Mouse (Mus musculus) heart, embryonic 10.5 days (tissue): ENCODE data around the gene Pth2r. TPM values are rescaled to one million over a fixed set of nuclear protein-coding genes. Genes with fewer than 3 reads are reported as not detected.
A peak's percentile ranks its signal among the peaks of the same experiment; 100 is the strongest.

ENCODE experiments used
- DNase-seq: peaks from one replicate; pipeline ENCODE4 v3.0.0-alpha.2; 2017; ENCODE audit warnings: low spot score
- H3K27ac ChIP-seq: fragments of 300-500 bp; sonication (generic); 2 replicates; pipeline ENCODE4 v1.5.1; 2016; ENCODE audit warnings: mild to moderate bottlenecking
- H3K27me3 ChIP-seq: fragments of 300-500 bp; sonication (generic); 2 replicates; pipeline ENCODE4 v1.6.1; 2016; ENCODE audit warnings: mild to moderate bottlenecking; ENCODE audit not compliant: poor library complexity, insufficient read depth, severe bottlenecking
- H3K36me3 ChIP-seq: fragments of 300-500 bp; sonication (generic); 2 replicates; pipeline ENCODE4 v1.6.1; 2016; ENCODE audit warnings: mild to moderate bottlenecking, moderate library complexity
- H3K4me1 ChIP-seq: fragments of 300-500 bp; sonication (generic); 2 replicates; pipeline ENCODE4 v1.6.1; 2016; ENCODE audit warnings: mild to moderate bottlenecking
- H3K4me3 ChIP-seq: fragments of 300-500 bp; sonication (generic); 2 replicates; pipeline ENCODE4 v1.5.1; 2016; ENCODE audit warnings: mild to moderate bottlenecking, moderate library complexity
- H3K9me3 ChIP-seq: fragments of 300-500 bp; sonication (generic); 2 replicates; pipeline ENCODE4 v1.6.1; 2016; ENCODE audit warnings: mild to moderate bottlenecking, moderate library complexity
- WGBS: fragments of 180-500 bp; shearing (Covaris S2); methylation state at CpG from one replicate; pipeline ENCODE4 v1.1.7; 2016; 5-methylcytosine and 5-hydroxymethylcytosine counted together
- polyA plus RNA-seq: library from polyadenylated mRNA; unstranded; fragments of >200 nt; fragmentation: Nextera tagmentation; extraction: Ambion mirVana; gene quantifications from 2 replicates; pipeline ENCODE4 v1.2.1, GENCODE M21; 2016

Gene Pth2r
- 0.10 TPM in 1 of 2 replicates, not detected in the other for polyA plus RNA-seq

DNA sequence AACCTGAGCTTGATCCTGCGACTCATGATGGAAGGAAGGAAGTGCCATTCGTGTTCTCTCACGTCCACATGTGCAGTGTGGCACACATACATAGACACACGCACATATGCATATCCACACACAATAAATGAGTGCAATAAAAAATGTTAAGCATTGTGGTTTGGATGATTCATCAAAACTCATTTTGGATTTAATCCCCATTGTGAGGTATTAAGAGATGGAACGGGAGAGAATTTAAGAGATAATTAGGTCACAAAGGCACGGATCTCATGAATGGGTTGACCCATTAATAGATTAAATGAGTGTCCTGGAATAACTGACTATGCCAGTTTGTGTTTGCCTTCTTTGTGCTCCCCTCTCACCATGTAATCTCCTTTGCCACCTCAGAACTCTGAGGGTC lies at the start of gene Pth2r:
Gene Pth2r, plus strand, starts transcription at position 301 of the 400 bp plus-strand sequence.
- no peak for DNase-seq
- 82% methylated on average over 6 of the region's 6 CpGs for WGBS

DNA sequence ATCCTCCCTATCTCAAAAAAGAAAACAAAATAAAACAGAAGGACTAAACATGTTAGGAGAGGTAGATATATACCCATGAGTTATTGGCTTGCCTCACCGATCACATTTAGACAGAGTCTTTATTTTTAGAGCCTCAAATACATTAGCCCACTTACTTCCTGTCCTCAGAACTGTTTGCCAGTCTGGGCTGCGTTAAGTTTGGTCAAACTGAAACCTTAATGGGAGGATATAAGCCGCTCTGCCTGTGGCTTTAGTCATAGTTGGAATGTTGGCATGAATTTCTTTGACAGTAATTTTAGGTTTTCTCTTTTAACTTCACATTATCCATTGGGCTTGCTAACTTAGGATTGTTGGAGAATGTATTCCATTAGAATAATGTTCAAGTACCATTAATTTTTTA lies 44.1 kb upstream of the Pth2r start:
- Histone ChIP-seq H3K4me1 (no peaks in the 10 kb centered on the region), H3K27ac (no peak overlapping the region), H3K4me3 (no peak overlapping the region), H3K27me3 (no peaks in the 10 kb centered on the region), H3K36me3 (peaks cover 24% of the 10 kb centered on the region), H3K9me3 (no peaks in the 10 kb centered on the region)
- no peak for DNase-seq
- WGBS = 84% methylated on average over 3 of the region's 3 CpGs

More for the DNA sequence above, at the start of gene Pth2r:
- Histone ChIP-seq H3K27ac (no peak within 1 kb of the TSS), H3K9me3 (no peaks in the 10 kb centered on the region), H3K4me1 (no peaks in the 10 kb centered on the region), H3K27me3 (no peaks in the 10 kb centered on the region), H3K4me3 (no peak within 1 kb of the TSS), H3K36me3 (peaks cover 11% of the 10 kb centered on the region; the same call in 1 of the 2 replicates)

DNA sequence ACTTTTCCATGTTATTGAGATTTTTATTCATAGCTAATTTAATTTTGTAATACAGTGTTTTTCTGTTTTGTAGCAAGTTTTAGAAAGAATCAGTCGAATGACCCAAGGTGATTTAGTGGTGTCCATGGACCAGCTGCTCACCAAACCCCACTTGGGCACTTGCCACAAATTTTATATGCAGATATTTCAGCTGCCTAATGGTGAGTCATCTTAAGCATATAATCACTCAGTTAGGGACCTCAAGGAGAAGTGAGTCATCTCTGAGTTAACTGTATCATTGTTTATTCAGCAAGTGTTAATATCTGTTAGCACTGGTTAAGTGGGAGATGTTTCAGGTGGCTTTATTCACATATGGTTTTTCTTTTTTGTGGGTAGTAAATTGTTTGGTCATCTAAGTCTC lies 36.2 kb upstream of the Pth2r start:
- Histone ChIP-seq H3K4me1 (no peaks in the 10 kb centered on the region), H3K27me3 (no peaks in the 10 kb centered on the region), H3K9me3 (no peaks in the 10 kb centered on the region), H3K27ac (no peak overlapping the region), H3K36me3 (peaks cover 34% of the 10 kb centered on the region), H3K4me3 (no peak overlapping the region)
- WGBS = 86% methylated on average over 1 of the region's 1 CpGs
- DNase-seq = no peak

DNA sequence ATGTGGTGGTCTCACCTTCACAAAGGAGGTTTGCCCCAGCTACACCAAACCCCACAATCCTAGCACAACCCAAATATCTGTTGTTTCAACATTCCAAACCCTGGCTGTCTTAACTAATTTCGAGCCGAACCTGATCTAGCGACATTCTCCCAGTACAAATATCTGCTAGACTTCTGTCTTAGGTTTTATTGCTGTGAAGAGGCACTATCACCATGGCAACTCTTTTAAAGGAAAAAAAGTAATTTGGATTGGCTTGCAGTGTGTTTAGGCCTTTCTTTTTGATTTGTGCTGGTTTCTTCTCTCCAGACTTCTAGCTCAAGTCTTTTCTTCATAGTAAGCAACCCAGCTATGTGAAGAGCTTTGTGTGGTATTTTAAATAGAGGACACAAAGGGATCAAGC lies 1.4 kb upstream of the Pth2r start:
- H3K4me3 ChIP-seq = no peak overlapping the region
- H3K4me1 ChIP-seq = no peaks in the 10 kb centered on the region
- no peaks in the 10 kb centered on the region for H3K9me3 ChIP-seq
- no peaks in the 10 kb centered on the region for H3K27me3 ChIP-seq
- 81% methylated on average over 3 of the region's 3 CpGs for WGBS
- H3K27ac ChIP-seq = no peak overlapping the region
- peaks cover 11% of the 10 kb centered on the region; the same call in 1 of the 2 replicates for H3K36me3 ChIP-seq
- DNase-seq = no peak

DNA sequence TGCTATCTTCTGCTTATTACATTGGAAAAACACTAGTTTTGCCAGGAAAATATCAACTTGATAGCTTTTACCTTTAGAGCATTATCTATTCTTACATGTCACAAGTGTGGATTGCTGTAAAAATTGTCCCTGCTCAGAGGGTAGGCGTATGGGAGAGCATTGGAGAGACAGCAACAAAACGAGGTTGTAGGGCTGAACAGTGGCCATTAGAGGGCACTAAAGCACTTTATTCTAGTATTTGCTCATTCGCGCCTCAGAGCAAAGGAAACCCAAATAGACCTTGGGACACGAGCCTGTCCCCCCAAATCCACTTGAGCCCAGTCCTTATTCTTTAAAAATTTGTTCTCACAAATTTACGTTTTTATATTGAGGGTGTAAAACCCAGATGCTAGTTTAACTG lies 910 bp downstream of the Pth2r start:
- no peaks in the 10 kb centered on the region for H3K27me3 ChIP-seq
- H3K4me3 ChIP-seq = no peak overlapping the region
- no peaks in the 10 kb centered on the region for H3K4me1 ChIP-seq
- H3K36me3 ChIP-seq = peaks cover 4% of the 10 kb centered on the region; the same call in 1 of the 2 replicates
- no peak for DNase-seq
- no peak overlapping the region for H3K27ac ChIP-seq
- WGBS = 8% methylated on average over 6 of the region's 6 CpGs
- no peaks in the 10 kb centered on the region for H3K9me3 ChIP-seq

DNA sequence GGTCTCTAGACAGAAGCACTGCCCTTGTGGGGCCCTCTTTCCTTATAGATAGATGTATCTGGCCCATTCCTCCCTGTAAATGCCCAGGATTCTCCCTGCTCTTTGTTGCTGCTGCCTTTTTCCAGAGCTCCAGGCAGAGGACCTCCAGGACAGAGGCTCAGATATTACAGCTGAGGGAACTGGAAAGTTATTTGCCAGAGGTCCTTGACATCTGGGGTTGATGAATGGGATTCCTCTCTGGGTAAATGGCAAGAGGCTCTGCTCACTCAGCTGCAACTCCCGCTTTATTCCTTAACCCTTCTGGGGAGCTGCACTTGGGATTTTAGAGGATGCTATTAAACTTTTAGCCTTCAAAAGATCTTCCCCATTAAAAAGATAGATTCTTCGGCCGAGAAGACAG lies 26.6 kb downstream of the Pth2r start:
- DNase-seq = no peak
- H3K4me3 ChIP-seq = no peak overlapping the region
- 84% methylated on average over 3 of the region's 3 CpGs for WGBS
- no peaks in the 10 kb centered on the region for H3K36me3 ChIP-seq
- peaks cover 18% of the 10 kb centered on the region for H3K27me3 ChIP-seq
- H3K4me1 ChIP-seq = peaks cover 10% of the 10 kb centered on the region
- H3K9me3 ChIP-seq = no peaks in the 10 kb centered on the region
- H3K27ac ChIP-seq = no peak overlapping the region

DNA sequence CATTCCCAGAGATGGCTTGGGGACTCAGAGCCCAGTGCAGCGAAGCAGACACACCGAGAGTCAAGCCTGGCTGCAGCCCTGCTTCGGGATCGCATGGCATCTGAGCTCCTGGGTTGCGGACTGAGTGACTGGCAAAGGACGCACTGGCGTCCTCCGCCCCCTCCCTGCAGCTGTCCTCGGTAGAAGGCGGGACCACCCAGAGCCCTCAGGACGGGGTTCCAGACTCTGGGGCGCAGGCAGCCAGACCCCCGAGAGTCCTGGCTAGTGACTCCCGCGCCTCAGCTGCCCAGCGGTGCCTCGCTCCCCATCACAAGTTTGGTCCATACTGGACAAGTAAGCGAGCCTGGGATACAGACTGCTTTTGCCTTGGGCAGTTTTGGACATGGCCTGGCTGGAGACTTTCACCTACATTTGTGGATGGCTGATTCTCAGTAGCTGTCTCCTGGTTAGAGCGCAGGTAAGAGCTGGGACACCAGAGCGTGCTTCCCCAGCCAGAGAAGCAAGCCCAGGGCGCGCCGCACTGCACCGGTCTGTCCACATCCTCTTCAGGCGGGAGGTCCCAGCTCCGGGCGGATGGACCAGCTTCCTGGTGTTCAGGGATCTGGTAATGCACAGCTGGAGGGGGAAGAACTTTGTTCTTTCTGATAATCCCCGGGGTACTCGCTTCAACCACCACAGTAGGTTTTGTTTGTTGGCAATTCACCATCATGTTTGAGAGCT lies 29.5 kb downstream of the Pth2r start:
- Histone ChIP-seq H3K27ac (no peak overlapping the region), H3K27me3 (peaks cover 18% of the 10 kb centered on the region), H3K36me3 (no peaks in the 10 kb centered on the region), H3K4me3 (peak overlapping the region; percentile 54), H3K4me1 (peaks cover 10% of the 10 kb centered on the region), H3K9me3 (no peaks in the 10 kb centered on the region)
- peak; percentile 76 for DNase-seq
- WGBS = 2% methylated on average over 29 of the region's 29 CpGs

DNA sequence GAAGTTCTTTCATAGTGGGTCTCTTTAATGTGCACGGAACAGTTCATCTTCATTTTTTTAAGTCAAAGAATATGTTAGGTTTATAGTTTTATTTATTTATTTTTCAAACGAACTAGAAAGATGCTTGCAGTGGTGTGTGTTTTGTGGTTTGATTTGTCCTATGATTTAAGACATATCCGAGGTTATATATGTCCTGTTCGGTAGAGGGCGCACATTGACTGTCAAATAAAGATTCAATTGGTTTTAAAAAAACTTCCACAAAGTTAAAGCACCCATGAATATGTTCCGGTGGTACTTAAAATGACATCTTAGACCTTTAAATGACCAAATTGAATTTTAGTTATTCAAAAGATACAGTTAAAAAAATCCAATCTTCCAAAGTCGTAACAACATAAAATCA lies 30.3 kb downstream of the Pth2r start:
- no peaks in the 10 kb centered on the region for H3K9me3 ChIP-seq
- 13% methylated on average over 7 of the region's 7 CpGs for WGBS
- no peak for DNase-seq
- no peaks in the 10 kb centered on the region for H3K36me3 ChIP-seq
- peaks cover 18% of the 10 kb centered on the region for H3K27me3 ChIP-seq
- peaks cover 10% of the 10 kb centered on the region for H3K4me1 ChIP-seq
- no peak overlapping the region for H3K27ac ChIP-seq
- H3K4me3 ChIP-seq = peak overlapping the region; percentile 54; the same call in 1 of the 2 replicates

DNA sequence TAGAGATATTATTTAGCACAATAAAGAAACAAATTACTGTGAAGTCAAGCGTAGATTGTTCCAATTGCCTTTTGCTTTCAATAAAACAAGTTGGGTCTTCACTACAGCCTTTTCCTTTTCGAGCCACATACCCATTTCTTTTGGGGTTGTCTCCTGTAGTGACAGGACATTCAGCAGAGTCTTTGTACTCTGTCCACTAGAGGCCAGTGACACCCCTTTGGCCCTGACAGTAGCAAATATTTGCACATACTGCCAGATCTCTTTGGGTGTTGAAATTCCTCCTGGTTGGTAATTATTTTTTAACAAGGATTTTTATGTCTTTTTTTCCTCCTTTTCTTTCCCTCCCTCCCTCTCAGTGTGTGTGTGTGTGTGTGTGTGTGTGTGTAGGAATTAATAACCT lies 31.0 kb downstream of the Pth2r start:
- no peak overlapping the region for H3K27ac ChIP-seq
- no peaks in the 10 kb centered on the region for H3K36me3 ChIP-seq
- no peak for DNase-seq
- no peaks in the 10 kb centered on the region for H3K9me3 ChIP-seq
- H3K27me3 ChIP-seq = peaks cover 18% of the 10 kb centered on the region
- H3K4me1 ChIP-seq = peaks cover 10% of the 10 kb centered on the region
- WGBS = 60% methylated on average over 2 of the region's 2 CpGs
- H3K4me3 ChIP-seq = no peak overlapping the region

DNA sequence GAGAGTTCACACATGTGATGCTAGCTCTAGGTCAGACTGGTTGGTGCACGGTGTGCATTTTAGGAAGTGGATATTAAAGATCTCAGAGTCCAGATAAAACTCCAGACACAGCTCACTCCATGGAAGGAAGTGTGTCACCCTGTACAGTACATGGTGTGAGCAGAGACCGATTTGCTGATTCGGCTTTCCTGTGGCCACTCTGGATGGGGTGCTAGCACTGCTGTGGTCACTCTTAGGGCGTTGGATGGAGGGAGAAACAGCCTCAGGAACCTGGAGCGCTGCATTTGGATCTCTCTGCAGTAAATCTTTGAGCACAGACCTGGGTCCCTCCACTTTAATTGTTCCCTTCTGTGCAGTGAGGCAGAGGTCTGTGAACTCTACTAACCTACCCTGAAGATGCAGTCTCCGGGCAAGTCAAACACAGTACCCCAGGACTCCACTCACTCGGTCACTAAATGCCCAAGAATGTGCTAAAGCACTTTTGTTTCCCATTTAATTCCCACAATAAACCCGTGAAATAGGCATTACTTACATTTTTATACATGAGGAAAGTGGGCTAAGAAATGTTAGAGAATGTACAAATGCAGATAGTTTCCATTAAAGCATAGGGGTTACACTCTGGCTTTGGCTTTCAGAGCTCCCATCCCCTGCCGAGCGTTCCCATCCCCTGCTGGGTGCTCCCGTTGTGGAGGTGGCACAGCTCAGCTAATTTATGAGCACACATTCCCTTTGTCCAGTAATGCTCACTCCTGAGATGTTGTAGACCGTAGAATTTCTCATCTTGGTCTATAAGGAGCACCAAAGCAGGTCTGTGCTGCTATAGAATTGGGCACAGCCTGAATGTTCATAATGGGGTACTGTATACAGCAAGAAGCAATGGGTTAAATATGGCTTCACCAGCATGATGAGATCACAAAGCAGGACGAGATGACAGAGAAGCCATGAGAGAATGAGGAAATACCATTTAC lies 32.5 kb downstream of the Pth2r start:
- H3K27me3 ChIP-seq = peaks cover 18% of the 10 kb centered on the region
- WGBS = 68% methylated on average over 13 of the region's 13 CpGs
- no peaks in the 10 kb centered on the region for H3K36me3 ChIP-seq
- H3K4me1 ChIP-seq = peaks cover 10% of the 10 kb centered on the region
- H3K27ac ChIP-seq = no peak overlapping the region
- H3K4me3 ChIP-seq = no peak overlapping the region
- no peaks in the 10 kb centered on the region for H3K9me3 ChIP-seq
- DNase-seq = no peak

DNA sequence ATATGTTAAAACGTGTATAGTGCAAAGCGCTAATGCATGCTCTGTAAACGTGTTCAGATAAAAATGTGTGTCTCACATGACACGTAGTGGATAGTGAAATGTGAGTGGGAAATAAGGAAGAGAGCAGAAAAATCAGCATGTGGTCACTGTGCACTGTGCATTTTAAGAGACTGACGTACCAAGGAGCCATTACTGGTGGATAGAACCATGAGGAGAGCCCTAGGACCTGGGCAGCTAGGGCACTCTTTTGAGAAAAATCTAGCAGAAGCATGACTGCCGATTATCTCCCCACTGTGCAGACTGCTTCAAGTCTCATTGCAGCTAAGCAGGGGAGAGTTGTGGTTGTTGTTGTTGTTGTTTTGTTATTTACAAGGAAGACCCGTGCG lies 33.2 kb downstream of the Pth2r start:
- Histone ChIP-seq H3K9me3 (no peaks in the 10 kb centered on the region), H3K27ac (no peak overlapping the region), H3K4me1 (peaks cover 10% of the 10 kb centered on the region), H3K4me3 (no peak overlapping the region), H3K36me3 (no peaks in the 10 kb centered on the region), H3K27me3 (peaks cover 17% of the 10 kb centered on the region)
- 81% methylated on average over 8 of the region's 8 CpGs for WGBS
- no peak for DNase-seq

DNA sequence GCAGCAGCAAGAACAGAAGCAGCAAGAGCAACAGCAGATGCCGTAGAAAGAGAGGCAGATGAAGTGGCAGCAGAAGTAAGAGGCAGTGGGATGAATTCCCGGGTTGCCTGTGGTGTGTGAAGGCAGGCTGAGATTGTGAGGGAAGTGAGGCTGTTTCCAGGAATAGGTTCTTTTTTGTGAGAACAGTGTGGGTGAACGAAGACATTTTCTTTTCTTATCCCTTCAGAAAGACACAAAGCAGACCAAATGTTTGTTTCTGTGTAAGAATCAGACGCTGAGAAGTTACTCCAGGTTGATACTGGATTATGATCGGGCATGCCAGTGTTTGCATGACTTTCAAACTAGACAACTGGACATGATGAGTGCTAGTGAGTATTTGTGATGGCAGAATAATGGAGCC lies 52.2 kb downstream of the Pth2r start:
- 83% methylated on average over 5 of the region's 5 CpGs for WGBS
- Histone ChIP-seq H3K4me1 (no peaks in the 10 kb centered on the region), H3K4me3 (no peak overlapping the region), H3K27me3 (no peaks in the 10 kb centered on the region), H3K9me3 (no peaks in the 10 kb centered on the region), H3K27ac (no peak overlapping the region), H3K36me3 (no peaks in the 10 kb centered on the region)
- no peak for DNase-seq

DNA sequence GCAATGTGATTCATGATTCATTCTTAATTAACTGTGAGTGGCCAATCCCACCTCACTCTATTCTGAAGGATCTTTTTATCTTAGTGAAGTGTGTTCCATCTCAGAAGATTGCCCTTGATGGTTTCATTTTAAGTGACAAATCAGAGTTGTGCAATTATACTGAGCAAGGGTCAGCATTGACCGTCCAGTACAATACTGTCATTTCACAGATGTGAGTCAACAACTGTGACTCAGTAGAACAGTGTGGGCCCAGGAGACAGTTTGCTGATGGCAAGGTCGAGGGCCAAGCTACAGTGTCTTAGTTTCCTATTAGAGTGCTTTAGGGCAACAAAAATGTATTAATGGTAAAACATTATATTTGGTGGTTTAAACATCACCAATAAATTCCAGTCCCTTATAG lies 55.9 kb downstream of the Pth2r start:
- H3K9me3 ChIP-seq = no peaks in the 10 kb centered on the region
- H3K4me3 ChIP-seq = no peak overlapping the region
- no peaks in the 10 kb centered on the region for H3K4me1 ChIP-seq
- DNase-seq = no peak
- 78% methylated on average over 2 of the region's 2 CpGs for WGBS
- H3K36me3 ChIP-seq = no peaks in the 10 kb centered on the region
- H3K27ac ChIP-seq = no peak overlapping the region
- no peaks in the 10 kb centered on the region for H3K27me3 ChIP-seq
